Mouse (Mus musculus): ENCODE measurements around the gene B230118H07Rik. TPM values are rescaled to one million over a fixed set of nuclear protein-coding genes. Genes with fewer than 3 reads are reported as not detected.

B230118H07Rik gene
- total and polyA plus RNA-seq, 3 experiments, result 1.6 to 76.4 (median 10.2) TPM

DNA sequence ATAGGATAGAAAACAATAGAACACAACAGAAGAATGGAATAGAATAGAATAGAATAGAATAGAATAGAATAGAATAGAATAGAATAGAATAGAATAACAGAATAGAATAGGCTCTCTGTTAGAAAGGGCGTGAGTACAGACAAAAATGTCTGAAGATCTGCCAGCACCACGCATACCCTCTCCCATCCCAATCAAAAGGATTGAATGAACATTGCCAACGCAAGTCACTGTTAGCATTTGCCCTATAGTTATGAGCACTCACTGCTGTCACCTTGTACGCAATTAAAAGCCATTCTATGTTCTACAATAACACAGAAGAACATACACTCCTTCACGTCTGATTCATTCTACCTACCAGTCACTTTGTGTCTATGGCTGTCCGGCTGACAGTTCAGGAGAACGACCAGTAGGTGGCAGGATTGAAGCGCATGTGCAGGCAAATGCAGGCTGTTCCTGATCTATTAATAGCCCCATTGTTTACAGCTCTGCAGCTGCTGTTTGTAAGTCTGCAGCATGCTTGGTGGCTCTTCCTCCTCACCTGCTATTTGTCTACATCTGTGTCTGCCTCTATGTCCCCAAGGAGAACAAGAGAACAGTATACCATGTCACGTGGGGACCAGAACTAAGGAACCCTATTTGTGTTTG lies 15.8 kb upstream of the B230118H07Rik start:
- Histone ChIP-seq H3K27me3 (ENCODE audit: insufficient read depth, low read length) (peaks cover 2% of the 10 kb centered on the region; the same call in 1 of the 2 replicates), H3K36me3 (replicated peaks) (no peaks in the 10 kb centered on the region), H3K9me3 (replicated peaks) (no peaks in the 10 kb centered on the region), H3K4me1 (ENCODE audit: insufficient read depth, low read depth, low read length) (peaks cover 7% of the 10 kb centered on the region), H3K4me3 (ENCODE audit: low read depth, low read length) (no peak overlapping the region)
- TF ChIP-seq GATA1 (IDR thresholded peaks at IDR 0.05; ENCODE audit: borderline replicate concordance, low read length) (no peak), CTCF (IDR thresholded peaks at IDR 0.05; ENCODE audit: low read depth, low read length) (peak; percentile 94)
- peak; percentile 18 for DNase-seq (ENCODE audit: low spot score)
- peak; percentile 92 for ATAC-seq (ENCODE audit: extremely low read depth, insufficient number of reproducible peaks, low FRiP score, poor library complexity, severe bottlenecking)

DNA sequence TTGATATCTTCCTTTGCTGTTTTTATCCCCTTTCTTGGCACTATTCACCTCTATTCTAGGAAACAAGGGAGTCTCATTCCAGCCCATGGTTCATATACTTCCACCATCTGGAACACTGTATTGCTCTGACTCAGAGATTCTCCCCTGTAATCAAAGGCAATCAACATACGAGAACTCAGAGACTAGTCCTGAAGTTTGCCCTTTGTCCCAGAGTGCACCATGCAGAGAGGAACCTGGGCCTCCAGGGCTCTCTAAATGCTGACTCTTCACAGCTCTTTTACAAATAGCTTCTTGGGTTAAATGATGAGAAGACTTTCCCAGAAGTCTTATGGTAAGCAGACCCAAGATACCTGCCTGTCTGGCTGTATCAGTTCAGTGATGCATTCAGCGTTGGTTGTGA lies 11.2 kb upstream of the B230118H07Rik start:
- H3K9me3 ChIP-seq (replicated peaks), result no peaks in the 10 kb centered on the region
- ATAC-seq (ENCODE audit: extremely low read depth, insufficient number of reproducible peaks, low FRiP score, poor library complexity, severe bottlenecking) (no peak), DNase-seq (ENCODE audit: low spot score) (no peak)
- H3K36me3 ChIP-seq (replicated peaks), result no peaks in the 10 kb centered on the region
- TF ChIP-seq POLR2AphosphoS5 (IDR thresholded peaks at IDR 0.05; ENCODE audit: insufficient replicate concordance, low read depth, low read length) (no peak), CTCF (IDR thresholded peaks at IDR 0.05; ENCODE audit: low read depth, low read length) (no peak), TAL1 (conservative IDR thresholded peaks at IDR 0.05; ENCODE audit: low read depth, low read length) (no peak), GATA1 (IDR thresholded peaks at IDR 0.05; ENCODE audit: borderline replicate concordance, low read length) (no peak), GATA2 (IDR thresholded peaks at IDR 0.05; ENCODE audit: borderline replicate concordance, low read depth, low read length) (no peak)
- no peaks in the 10 kb centered on the region; the same call in 1 of the 2 replicates for H3K27me3 ChIP-seq (ENCODE audit: insufficient read depth, low read length)
- H3K4me3 ChIP-seq (ENCODE audit: low read depth, low read length), result no peak overlapping the region
- H3K4me1 ChIP-seq (ENCODE audit: insufficient read depth, low read depth, low read length), result peaks cover 4% of the 10 kb centered on the region

DNA sequence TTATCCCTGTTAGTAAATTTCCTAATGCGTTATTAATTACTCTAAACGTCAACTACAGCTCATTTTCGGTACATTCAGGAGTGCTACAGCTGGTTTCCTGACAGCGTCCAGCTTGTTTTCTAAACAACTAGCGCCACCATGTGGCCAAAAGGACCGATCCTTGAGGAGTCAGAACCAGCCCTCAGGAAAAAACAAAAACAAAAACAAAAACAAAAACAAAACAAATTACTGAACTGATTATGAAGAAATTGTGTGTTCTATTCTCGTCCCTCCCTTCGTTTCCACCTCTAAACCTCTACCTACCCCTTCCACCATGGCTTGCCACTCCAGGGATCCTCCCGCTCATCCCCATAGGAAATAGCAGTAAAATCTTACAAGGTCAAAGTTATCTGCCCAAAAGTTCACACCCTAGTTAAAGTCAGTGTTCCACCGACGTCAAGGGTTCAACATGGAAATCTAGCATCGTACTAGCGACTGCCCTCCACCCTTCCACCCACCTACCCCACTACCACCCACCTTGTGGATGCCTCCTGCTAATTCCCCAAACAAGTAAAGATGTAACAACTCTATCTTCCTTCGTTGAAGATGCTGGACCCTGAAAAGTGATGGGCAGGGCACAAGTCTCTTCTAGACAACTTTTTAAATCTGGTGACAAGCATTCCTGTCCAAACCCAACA lies 3.7 kb upstream of the B230118H07Rik start:
- H3K27me3 ChIP-seq (ENCODE audit: insufficient read depth, low read length), result peaks cover 9% of the 10 kb centered on the region
- H3K9me3 ChIP-seq (replicated peaks), result no peaks in the 10 kb centered on the region
- DNase-seq (ENCODE audit: low spot score), result peak; percentile 19
- TF ChIP-seq CTCF (IDR thresholded peaks at IDR 0.05; ENCODE audit: low read depth, low read length), result no peak
- TF ChIP-seq POLR2AphosphoS5 (IDR thresholded peaks at IDR 0.05; ENCODE audit: insufficient replicate concordance, low read depth, low read length), result no peak
- no peak for TF ChIP-seq GATA2 (IDR thresholded peaks at IDR 0.05; ENCODE audit: borderline replicate concordance, low read depth, low read length)
- TF ChIP-seq TAL1 (conservative IDR thresholded peaks at IDR 0.05; ENCODE audit: low read depth, low read length), result no peak
- no peak for TF ChIP-seq GATA1 (IDR thresholded peaks at IDR 0.05; ENCODE audit: borderline replicate concordance, low read length)
- H3K36me3 ChIP-seq (replicated peaks), result no peaks in the 10 kb centered on the region
- H3K4me3 ChIP-seq (ENCODE audit: low read depth, low read length), result peak overlapping the region; percentile 54; the same call in 1 of the 2 replicates
- peak; percentile 55 for ATAC-seq (ENCODE audit: extremely low read depth, insufficient number of reproducible peaks, low FRiP score, poor library complexity, severe bottlenecking)
- H3K4me1 ChIP-seq (ENCODE audit: insufficient read depth, low read depth, low read length), result peaks cover 23% of the 10 kb centered on the region

DNA sequence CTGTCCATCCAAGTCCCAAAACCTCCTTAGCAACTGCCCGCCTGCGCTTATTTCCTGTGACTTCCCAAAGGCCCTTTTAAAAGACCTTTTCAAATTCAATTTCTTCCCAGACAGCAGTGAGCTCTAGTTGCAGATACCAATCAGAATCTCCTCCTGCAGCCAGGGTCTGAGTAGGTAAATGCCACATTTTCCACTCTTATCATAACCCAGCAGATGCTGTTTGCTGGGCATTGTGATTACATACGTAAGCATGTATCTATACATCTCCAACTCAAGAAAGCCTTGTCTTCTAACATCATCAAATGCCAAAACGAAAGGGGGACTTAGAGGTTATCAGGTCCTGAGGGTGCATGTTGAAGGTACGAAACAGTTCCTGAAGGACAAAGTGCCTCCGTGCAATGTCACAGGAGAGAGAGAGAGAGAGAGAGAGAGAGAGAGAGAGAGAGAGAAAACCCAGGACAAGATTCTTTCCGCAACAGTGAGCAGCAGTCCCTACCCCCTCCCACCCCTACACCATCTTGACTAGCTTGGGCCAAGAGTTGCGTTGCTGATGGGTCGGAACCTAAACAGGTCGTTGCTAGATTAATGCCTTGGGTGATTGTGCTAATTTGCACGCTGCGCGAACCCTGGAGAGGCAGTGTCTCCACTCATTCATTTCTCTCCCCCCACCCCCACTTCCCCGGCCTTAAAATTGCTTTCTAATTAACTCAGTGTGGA lies 3.0 kb upstream of the B230118H07Rik start:
- peak; percentile 66 for ATAC-seq (ENCODE audit: extremely low read depth, insufficient number of reproducible peaks, low FRiP score, poor library complexity, severe bottlenecking)
- peak overlapping the region; percentile 54; the same call in 1 of the 2 replicates for H3K4me3 ChIP-seq (ENCODE audit: low read depth, low read length)

DNA sequence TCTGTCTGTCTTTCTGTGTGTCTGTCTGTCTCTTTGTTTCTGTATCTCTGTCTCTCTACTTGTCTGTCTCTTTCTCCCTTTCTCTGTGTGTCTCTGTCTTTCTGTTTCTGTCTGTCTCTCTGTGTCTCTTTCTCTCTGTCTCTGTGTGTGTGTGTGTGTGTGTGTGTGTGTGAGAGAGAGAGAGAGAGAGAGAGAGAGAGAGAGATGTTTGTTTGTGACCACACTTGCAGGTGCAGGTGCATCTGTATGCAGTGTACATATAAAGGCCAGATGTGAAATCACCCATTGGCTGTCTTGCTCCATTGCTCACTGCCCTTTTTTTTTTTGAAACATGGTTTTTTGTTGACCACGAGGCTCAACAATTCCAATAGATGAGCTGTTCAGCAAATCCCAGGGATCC lies 1.1 kb upstream of the B230118H07Rik start:
- no peaks in the 10 kb centered on the region for H3K36me3 ChIP-seq (replicated peaks)
- H3K4me3 ChIP-seq (ENCODE audit: low read depth, low read length), result no peak overlapping the region
- no peaks in the 10 kb centered on the region for H3K9me3 ChIP-seq (replicated peaks)
- ATAC-seq (ENCODE audit: extremely low read depth, insufficient number of reproducible peaks, low FRiP score, poor library complexity, severe bottlenecking) (no peak), DNase-seq (ENCODE audit: low spot score) (no peak)
- H3K4me1 ChIP-seq (ENCODE audit: insufficient read depth, low read depth, low read length), result peaks cover 24% of the 10 kb centered on the region
- TF ChIP-seq TAL1 (conservative IDR thresholded peaks at IDR 0.05; ENCODE audit: low read depth, low read length) (no peak), CTCF (IDR thresholded peaks at IDR 0.05; ENCODE audit: low read depth, low read length) (no peak), POLR2AphosphoS5 (IDR thresholded peaks at IDR 0.05; ENCODE audit: insufficient replicate concordance, low read depth, low read length) (no peak), GATA2 (IDR thresholded peaks at IDR 0.05; ENCODE audit: borderline replicate concordance, low read depth, low read length) (no peak), GATA1 (IDR thresholded peaks at IDR 0.05; ENCODE audit: borderline replicate concordance, low read length) (no peak)
- peaks cover 10% of the 10 kb centered on the region for H3K27me3 ChIP-seq (ENCODE audit: insufficient read depth, low read length)

More for the DNA sequence above, 3.0 kb upstream of the B230118H07Rik start:
- Histone ChIP-seq H3K36me3 (replicated peaks) (no peaks in the 10 kb centered on the region), H3K27me3 (ENCODE audit: insufficient read depth, low read length) (peaks cover 10% of the 10 kb centered on the region), H3K4me1 (ENCODE audit: insufficient read depth, low read depth, low read length) (peaks cover 24% of the 10 kb centered on the region), H3K9me3 (replicated peaks) (no peaks in the 10 kb centered on the region)
- TF ChIP-seq CTCF (IDR thresholded peaks at IDR 0.05; ENCODE audit: low read depth, low read length), result no peak
- peak; percentile 44 for TF ChIP-seq TAL1 (conservative IDR thresholded peaks at IDR 0.05; ENCODE audit: low read depth, low read length)
- peak; percentile 4 for DNase-seq (ENCODE audit: low spot score)

DNA sequence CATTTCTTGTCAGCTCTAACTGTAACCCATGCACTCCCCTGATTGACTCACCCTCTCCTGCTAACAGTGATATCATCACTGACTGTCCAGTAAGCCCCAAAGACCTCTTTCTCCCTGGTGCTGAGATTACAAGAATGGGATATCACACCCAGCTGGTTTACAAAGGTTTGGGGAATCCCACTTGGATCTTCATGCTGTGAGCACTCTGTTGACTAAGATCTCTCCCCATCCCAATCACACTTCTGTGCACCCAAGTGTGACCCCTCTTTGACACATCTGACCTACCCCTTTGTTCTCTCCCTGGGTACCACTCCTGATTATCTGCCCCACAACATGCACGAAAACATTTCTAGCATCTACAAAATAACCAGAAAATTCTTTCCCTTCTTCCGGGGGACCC lies 971 bp downstream of the B230118H07Rik start:
- Histone ChIP-seq H3K4me1 (ENCODE audit: insufficient read depth, low read depth, low read length) (peaks cover 24% of the 10 kb centered on the region), H3K36me3 (replicated peaks) (no peaks in the 10 kb centered on the region), H3K27me3 (ENCODE audit: insufficient read depth, low read length) (peaks cover 10% of the 10 kb centered on the region), H3K4me3 (ENCODE audit: low read depth, low read length) (no peak overlapping the region), H3K9me3 (replicated peaks) (no peaks in the 10 kb centered on the region)
- no peak for DNase-seq (ENCODE audit: low spot score)
- no peak for ATAC-seq (ENCODE audit: extremely low read depth, insufficient number of reproducible peaks, low FRiP score, poor library complexity, severe bottlenecking)
- TF ChIP-seq GATA1 (IDR thresholded peaks at IDR 0.05; ENCODE audit: borderline replicate concordance, low read length) (no peak), GATA2 (IDR thresholded peaks at IDR 0.05; ENCODE audit: borderline replicate concordance, low read depth, low read length) (no peak), POLR2AphosphoS5 (IDR thresholded peaks at IDR 0.05; ENCODE audit: insufficient replicate concordance, low read depth, low read length) (no peak), TAL1 (conservative IDR thresholded peaks at IDR 0.05; ENCODE audit: low read depth, low read length) (no peak), CTCF (IDR thresholded peaks at IDR 0.05; ENCODE audit: low read depth, low read length) (no peak)

Data from G1E (cell line).